Mouse (Mus musculus) monocyte, adult 59 days (primary cell): Measurements from ENCODE around the gene Cyp2d34. TPM values are rescaled to one million over a fixed set of nuclear protein-coding genes. Genes with fewer than 3 reads are reported as not detected.

Source experiments
- total RNA-seq, 2 experiments: library from RNA; stranded (reverse); gene quantifications; one replicate each; pipeline ENCODE4 v1.2.4; 2023

Cyp2d34 gene
- total RNA-seq = not detected

GRCm38 (mm10) chr15:82620531-82621202 lies at the start of gene Cyp2d34:
Cyp2d34 (minus strand) TSS chr15:82620946.

Other genes with a start within 250 kb of the Cyp2d34 start
- 1 to 10 TPM; 1.6 to 3.1 TPM for gene Cyp2d22, start 240.7 kb downstream of the Cyp2d34 start, total RNA-seq
- gene Cyp2d11, start 226.9 kb downstream of the Cyp2d34 start, total RNA-seq = not detected
- not detected for gene Cyp2d10, start 213.8 kb downstream of the Cyp2d34 start, total RNA-seq
- not detected for gene Cyp2d9, start 187.5 kb downstream of the Cyp2d34 start, total RNA-seq
- gene Cyp2d12, start 65.9 kb downstream of the Cyp2d34 start, total RNA-seq = not detected
- not detected for gene Cyp2d40, start 143.2 kb upstream of the Cyp2d34 start, total RNA-seq
- gene Cyp2d26, start 173.3 kb upstream of the Cyp2d34 start, total RNA-seq = not detected